Mouse (Mus musculus) cortical plate, adult 2 months (tissue): ENCODE data around the gene Car5b.

Experiments
- CTCF ChIP-seq: fragments of 200-500 bp; IDR thresholded peaks from 2 replicates; pipeline ENCODE4 v1.5.1; 2011; ENCODE audit warnings: mild to moderate bottlenecking, control low read depth, low read length; ENCODE audit not compliant: insufficient read depth; ENCODE audit errors: extremely low read depth
- POLR2A ChIP-seq: fragments of 200-500 bp; IDR thresholded peaks from 2 replicates; pipeline ENCODE4 v1.6.1; 2011; ENCODE audit warnings: mild to moderate bottlenecking, low read length, control low read depth; ENCODE audit not compliant: insufficient read depth; ENCODE audit errors: extremely low read depth

- TF ChIP-seq CTCF (no peak), POLR2A (no peak)
Measured at GRCm38 (mm10) chrX:164059070-164059469, 31.3 kb upstream of the Car5b start.
